Comparison of ENCODE assay signal across 9 mouse cellular contexts in genomic region chr13:99458658-99459386, GRCm38 (mm10). TPM values are rescaled to one million over a fixed set of nuclear protein-coding genes. Genes with fewer than 3 reads are reported as not detected.
DNase-seq lines count a peak whose midpoint lies in the region; ATAC-seq lines count a peak whose summit lies in the region.
"Had no signal": no experiment of that assay in that cellular context is flagged by ENCODE, and none has a peak within 500 bp of the region (broad histone marks: within the 10 kb centered on the region; RNA-seq: fewer than 3 reads in every experiment).

No protein-coding gene starts in this region.

- no peak overlapping the region for H3K4me2 ChIP-seq in kidney, embryonic 14.5 days (replicated peaks; ENCODE audit: low read depth, low read length)

- no peaks in the 10 kb centered on the region for H3K27me3 ChIP-seq in kidney, embryonic 14.5 days (ENCODE audit: control insufficient read depth, insufficient read depth, low read length)
- H3K27me3 ChIP-seq: Patski had no signal

- H3K27ac ChIP-seq in kidney, embryonic 14.5 days (ENCODE audit: low read depth, low read length): no peak overlapping the region; the same call in 1 of the 2 replicates

- no peaks in the 10 kb centered on the region for H3K9me3 ChIP-seq in kidney, embryonic 14.5 days (ENCODE audit: control insufficient read depth, low read length)

- intact Hi-C loops in left cerebral cortex, postnatal 36 days (cut with DNase I): no loop called here

- DNase-seq in kidney, adult 8-10 months: no peak
- peak; percentile 86 for DNase-seq in brain, adult 2 months (ENCODE audit: low read depth, low spot score)
- DNase-seq in cerebellum, postnatal 36 days: peak; percentile 55 to 58
- DNase-seq in lung, postnatal 4 days: peak; percentile 24 to 59
- DNase-seq in spleen, adult 18-20 months: no peak
- no peak for DNase-seq in left cerebral cortex, adult 11 months (ENCODE audit: low spot score)
- no peak for DNase-seq in left cerebral cortex, postnatal 36 days (ENCODE audit: low spot score in 2 of 2)

- ATAC-seq in kidney, embryonic 14.5 days (ENCODE audit: low FRiP score, low TSS enrichment): 0 out of 2 replicates have a peak, but pooled peaks have one; percentile 46
- ATAC-seq: Patski had no signal

- 69% methylated on average over 12 of the region's 12 CpGs for WGBS in kidney, embryonic 14.5 days

- no peak overlapping the region for H3K4me3 ChIP-seq in kidney, embryonic 14.5 days (ENCODE audit: low read length)

- peaks cover 5% of the 10 kb centered on the region; the same call in 1 of the 2 replicates for H3K4me1 ChIP-seq in kidney, embryonic 14.5 days (ENCODE audit: control insufficient read depth, insufficient read depth, low read length)

- no peaks in the 10 kb centered on the region; the same call in 1 of the 2 replicates for H3K36me3 ChIP-seq in kidney, embryonic 14.5 days (ENCODE audit: control insufficient read depth, insufficient read depth, low read length)

- no peak overlapping the region for H3K9ac ChIP-seq in kidney, embryonic 14.5 days (ENCODE audit: low read depth, low read length)

RNA-seq across cellular contexts. Expression of gene Map1b, which starts 57.5 kb away (rescaled TPM):
- 44.2 and 55.1 TPM in 2 replicates for polyA plus RNA-seq in kidney, embryonic 14.5 days (2014; fragmentation: Nextera tagmentation; extraction: Ambion mirVana)
- 100 to 1,000 TPM; 586 to 655 TPM for total RNA-seq in left cerebral cortex, postnatal 36 days (2021)

Comparison
In these comparisons a context has a peak if more than half of its experiments do, and no peak if none do; other contexts are left out.
1. DNase-seq: peak in brain, adult 2 months (single experiment), cerebellum, postnatal 36 days (2 of 2) and lung, postnatal 4 days (2 of 2); none in kidney, adult 8-10 months (0 of 2), spleen, adult 18-20 months (0 of 2), left cerebral cortex, adult 11 months (single experiment) and left cerebral cortex, postnatal 36 days (0 of 2).